Mouse (Mus musculus) left cerebral cortex, adult 2 months (tissue): Measurements from ENCODE around the gene Fmnl2. TPM values are rescaled to one million over a fixed set of nuclear protein-coding genes. Genes with fewer than 3 reads are reported as not detected.
A peak's percentile ranks its signal among the peaks of the same experiment; 100 is the strongest.

Experiments
- DNase-seq, 2 experiments: peaks; one replicate each; pipeline ENCODE4 v3.0.0; 2021 to 2022; ENCODE audit warnings: low spot score in 2 of 2, mixed read lengths in 1 of 2; ENCODE audit errors: extremely low spot score in 1 of 2
- H3K27ac ChIP-seq: fragments of 200-600 bp; 2 replicates; pipeline ENCODE4 v1.8.1; 2022
- H3K4me3 ChIP-seq: fragments of 200-600 bp; 2 replicates; pipeline ENCODE4 v1.8.1; 2022
- CTCF ChIP-seq: fragments of 200-600 bp; IDR thresholded peaks from 2 replicates; pipeline ENCODE4 v1.8.1; 2022; ENCODE audit warnings: antibody characterized with exemption, mild to moderate bottlenecking, moderate library complexity
- intact Hi-C: fragments of 180-260 bp; cut with DNase I; formaldehyde crosslinking; loops from one replicate; pipeline ENCODE4 v1.15.1; 2025
- total RNA-seq, 2 experiments: library from RNA; stranded (reverse); gene quantifications; 2 replicates each; pipeline ENCODE4 v1.2.3; 2021

The Fmnl2 gene
- total RNA-seq, 2 experiments from 2014 or later, result 41.8 to 42.0 TPM

GRCm38 (mm10) chr2:52946524-52947186 lies 89.0 kb downstream of the Fmnl2 start:
- Histone ChIP-seq H3K27ac (no peak overlapping the region), H3K4me3 (no peak overlapping the region)
- intact Hi-C loops, result no loop called here
- DNase-seq, result no peak
- no peak for TF ChIP-seq CTCF

GRCm38 (mm10) chr2:52948406-52948805 lies 90.7 kb downstream of the Fmnl2 start:
- TF ChIP-seq CTCF, result no peak; the same call in 1 of the 2 replicates
- no peak overlapping the region for H3K4me3 ChIP-seq
- intact Hi-C loops, result no loop called here
- no peak for DNase-seq
- H3K27ac ChIP-seq, result no peak overlapping the region

- H3K4me3 ChIP-seq, result no peak overlapping the region
- TF ChIP-seq CTCF, result peak; percentile 25
- H3K27ac ChIP-seq, result no peak overlapping the region
- DNase-seq, result no peak
- intact Hi-C loops, result no loop called here
Observed at GRCm38 (mm10) chr2:52949556-52949955, 91.9 kb downstream of the Fmnl2 start.

- TF ChIP-seq CTCF, result no peak
- no peak for DNase-seq
- H3K27ac ChIP-seq, result no peak overlapping the region
- intact Hi-C loops, result no loop called here
- H3K4me3 ChIP-seq, result no peak overlapping the region
Observed at GRCm38 (mm10) chr2:52950226-52950625, 92.6 kb downstream of the Fmnl2 start.

- no peak for TF ChIP-seq CTCF
- DNase-seq, result no peak
- intact Hi-C loops, result no loop called here
- no peak overlapping the region for H3K4me3 ChIP-seq
- H3K27ac ChIP-seq, result no peak overlapping the region
Observed at GRCm38 (mm10) chr2:52952202-52952730, 94.6 kb downstream of the Fmnl2 start.

- TF ChIP-seq CTCF, result no peak
- no peak overlapping the region for H3K4me3 ChIP-seq
- DNase-seq, result peak; percentile 50 to 70
- intact Hi-C loops, result no loop called here
- peak overlapping the region; percentile 30 for H3K27ac ChIP-seq
Observed at GRCm38 (mm10) chr2:52955090-52955489, 97.4 kb downstream of the Fmnl2 start.

- H3K27ac ChIP-seq, result peak overlapping the region; percentile 9; the same call in 1 of the 2 replicates
- intact Hi-C loops, result no loop called here
- no peak for DNase-seq
- H3K4me3 ChIP-seq, result no peak overlapping the region
- TF ChIP-seq CTCF, result no peak
Observed at GRCm38 (mm10) chr2:52955831-52956230, 98.2 kb downstream of the Fmnl2 start.

GRCm38 (mm10) chr2:52957771-52958534 lies 100.3 kb downstream of the Fmnl2 start:
- 0 out of 2 replicates have a peak overlapping the region, but pooled peaks have one; percentile 8 for H3K27ac ChIP-seq
- no peak for TF ChIP-seq CTCF
- intact Hi-C loops, result no loop called here

GRCm38 (mm10) chr2:52958535-52959290 lies 101.1 kb downstream of the Fmnl2 start:
- no peak for TF ChIP-seq CTCF
- Histone ChIP-seq H3K27ac (peak overlapping the region; percentile 51), H3K4me3 (no peak overlapping the region)
- DNase-seq, result peak; percentile 38 to 48
- intact Hi-C loops, result no loop called here

More at GRCm38 (mm10) chr2:52957771-52958534, 100.3 kb downstream of the Fmnl2 start:
- no peak overlapping the region for H3K4me3 ChIP-seq
- DNase-seq, result no peak

- intact Hi-C loops, result no loop called here
Observed at GRCm38 (mm10) chr2:52959291-52959621, 101.6 kb downstream of the Fmnl2 start.

GRCm38 (mm10) chr2:52959982-52960381 lies 102.3 kb downstream of the Fmnl2 start:
- intact Hi-C loops, result no loop called here
- DNase-seq, result no peak
- no peak for TF ChIP-seq CTCF
- Histone ChIP-seq H3K27ac (peak overlapping the region; percentile 78), H3K4me3 (no peak overlapping the region)

More at GRCm38 (mm10) chr2:52959291-52959621, 101.6 kb downstream of the Fmnl2 start:
- Histone ChIP-seq H3K27ac (peak overlapping the region; percentile 51), H3K4me3 (no peak overlapping the region)
- TF ChIP-seq CTCF, result no peak
- no peak for DNase-seq

GRCm38 (mm10) chr2:52960697-52961096 lies 103.0 kb downstream of the Fmnl2 start:
- DNase-seq, result no peak
- Histone ChIP-seq H3K27ac (peak overlapping the region; percentile 78), H3K4me3 (no peak overlapping the region)
- intact Hi-C loops, result no loop called here
- no peak for TF ChIP-seq CTCF
